Mouse (Mus musculus): Measurements from ENCODE around the gene Bcl3. TPM values are rescaled to one million over a fixed set of nuclear protein-coding genes. Genes with fewer than 3 reads are reported as not detected.
A peak's percentile ranks its signal among the peaks of the same experiment; 100 is the strongest.

Gene Bcl3
- polyA plus RNA-seq, 1 experiment from 2014 or later: 4.7 TPM

- Histone ChIP-seq H3K4me1 (replicated peaks) (peaks cover 48% of the 10 kb centered on the region), H3K4me2 (no peak overlapping the region; the same call in 1 of the 2 replicates), H3K4me3 (replicated peaks) (no peak overlapping the region), H3K9me3 (replicated peaks) (no peaks in the 10 kb centered on the region; the same call in 1 of the 2 replicates), H3K27ac (replicated peaks) (no peak overlapping the region), H3K27me3 (peaks cover 42% of the 10 kb centered on the region), H3K9ac (no peak overlapping the region), H3K36me3 (replicated peaks) (peaks cover 6% of the 10 kb centered on the region; the same call in 1 of the 2 replicates)
- WGBS (ENCODE audit: insufficient replicate concordance): 59% methylated on average over 5 of the region's 5 CpGs
- ATAC-seq (ENCODE audit: insufficient read depth): no peak
Observed at GRCm38 (mm10) chr7:19818440-19818839, 4.1 kb downstream of the Bcl3 start.

DNA sequence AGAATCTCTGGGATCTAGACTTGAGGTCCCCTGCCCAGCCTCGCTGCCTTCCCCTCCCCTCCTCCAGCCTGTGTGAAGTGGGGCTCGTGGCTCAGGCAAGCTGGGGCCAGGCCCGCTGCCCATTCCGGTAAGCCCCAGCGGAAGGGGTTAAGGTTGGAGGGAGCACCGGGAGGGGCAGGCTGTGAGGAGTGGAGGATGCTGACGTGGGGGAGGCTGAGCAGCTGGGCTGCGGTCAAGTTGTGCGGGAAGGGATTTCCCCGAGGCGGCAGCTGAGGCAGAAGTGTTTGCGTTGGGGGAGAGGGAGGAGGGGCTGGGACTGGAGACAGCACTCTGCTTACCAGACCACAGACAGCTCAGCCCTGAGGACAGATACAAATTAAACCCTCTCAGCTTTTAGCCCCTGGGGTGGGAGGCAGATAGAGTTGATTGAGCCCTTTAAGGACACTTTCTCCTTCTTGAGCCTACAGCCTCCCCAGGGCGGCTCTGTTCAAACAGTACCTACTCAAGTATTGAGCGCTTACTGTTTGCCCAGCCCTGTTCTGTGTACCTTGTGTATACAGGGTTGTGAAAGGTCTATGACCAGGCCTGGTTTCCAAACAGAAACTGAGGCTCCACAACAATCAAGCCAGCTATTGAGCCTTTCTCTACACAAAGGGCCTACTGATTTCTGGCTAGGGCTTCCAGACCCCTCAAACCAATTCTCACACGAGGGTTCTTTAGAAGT is 5.0 kb downstream of the Bcl3 start:
- no peaks in the 10 kb centered on the region; the same call in 1 of the 2 replicates for H3K9me3 ChIP-seq (replicated peaks)
- peak overlapping the region; percentile 45 for H3K4me3 ChIP-seq (replicated peaks)
- 9% methylated on average over 15 of the region's 15 CpGs for WGBS (ENCODE audit: insufficient replicate concordance)
- ATAC-seq (ENCODE audit: insufficient read depth): peak; percentile 73
- H3K4me1 ChIP-seq (replicated peaks): peaks cover 44% of the 10 kb centered on the region
- H3K4me2 ChIP-seq: peak overlapping the region; percentile 58
- H3K27ac ChIP-seq (replicated peaks): peak overlapping the region; percentile 85
- H3K36me3 ChIP-seq (replicated peaks): peaks cover 6% of the 10 kb centered on the region; the same call in 1 of the 2 replicates
- peak overlapping the region; percentile 39; the same call in 1 of the 2 replicates for H3K9ac ChIP-seq
- peaks cover 33% of the 10 kb centered on the region for H3K27me3 ChIP-seq

DNA sequence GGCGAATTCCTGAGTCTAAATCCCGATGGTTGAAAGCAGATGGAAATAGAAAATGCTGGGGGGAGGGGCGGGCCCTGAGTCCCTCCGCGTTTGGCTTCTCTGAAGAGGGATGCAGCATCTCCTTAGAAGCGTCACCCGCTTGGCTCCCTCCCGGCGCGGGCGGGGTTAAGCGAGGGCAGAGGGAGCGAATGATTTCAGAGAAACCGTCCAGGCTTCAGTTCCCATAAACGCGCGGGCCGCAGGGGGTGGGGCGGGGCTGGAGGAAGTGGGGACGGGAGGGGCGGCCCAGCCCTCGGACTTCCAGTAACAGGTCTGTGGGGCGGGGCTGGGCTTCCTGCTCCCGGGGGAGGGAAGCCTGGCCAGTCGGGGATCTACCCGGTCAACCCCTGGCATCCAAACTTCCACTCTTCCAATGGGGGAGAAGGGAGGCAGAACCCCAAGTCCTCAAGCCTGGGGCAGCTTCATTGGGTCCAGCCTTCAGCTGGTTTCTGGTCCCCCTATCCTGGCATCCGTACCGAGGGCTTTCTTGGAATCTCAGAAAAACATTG is 6.3 kb downstream of the Bcl3 start:
- WGBS (ENCODE audit: insufficient replicate concordance): under 1% methylated on average over 27 of the region's 28 CpGs
- no peaks in the 10 kb centered on the region; the same call in 1 of the 2 replicates for H3K9me3 ChIP-seq (replicated peaks)
- peaks cover 45% of the 10 kb centered on the region for H3K4me1 ChIP-seq (replicated peaks)
- peaks cover 6% of the 10 kb centered on the region; the same call in 1 of the 2 replicates for H3K36me3 ChIP-seq (replicated peaks)
- H3K9ac ChIP-seq: peak overlapping the region; percentile 39; the same call in 1 of the 2 replicates
- H3K4me3 ChIP-seq (replicated peaks): peak overlapping the region; percentile 45
- peak overlapping the region; percentile 58 for H3K4me2 ChIP-seq
- peaks cover 21% of the 10 kb centered on the region for H3K27me3 ChIP-seq
- peak overlapping the region; percentile 85 for H3K27ac ChIP-seq (replicated peaks)
- ATAC-seq (ENCODE audit: insufficient read depth): peak; percentile 51

DNA sequence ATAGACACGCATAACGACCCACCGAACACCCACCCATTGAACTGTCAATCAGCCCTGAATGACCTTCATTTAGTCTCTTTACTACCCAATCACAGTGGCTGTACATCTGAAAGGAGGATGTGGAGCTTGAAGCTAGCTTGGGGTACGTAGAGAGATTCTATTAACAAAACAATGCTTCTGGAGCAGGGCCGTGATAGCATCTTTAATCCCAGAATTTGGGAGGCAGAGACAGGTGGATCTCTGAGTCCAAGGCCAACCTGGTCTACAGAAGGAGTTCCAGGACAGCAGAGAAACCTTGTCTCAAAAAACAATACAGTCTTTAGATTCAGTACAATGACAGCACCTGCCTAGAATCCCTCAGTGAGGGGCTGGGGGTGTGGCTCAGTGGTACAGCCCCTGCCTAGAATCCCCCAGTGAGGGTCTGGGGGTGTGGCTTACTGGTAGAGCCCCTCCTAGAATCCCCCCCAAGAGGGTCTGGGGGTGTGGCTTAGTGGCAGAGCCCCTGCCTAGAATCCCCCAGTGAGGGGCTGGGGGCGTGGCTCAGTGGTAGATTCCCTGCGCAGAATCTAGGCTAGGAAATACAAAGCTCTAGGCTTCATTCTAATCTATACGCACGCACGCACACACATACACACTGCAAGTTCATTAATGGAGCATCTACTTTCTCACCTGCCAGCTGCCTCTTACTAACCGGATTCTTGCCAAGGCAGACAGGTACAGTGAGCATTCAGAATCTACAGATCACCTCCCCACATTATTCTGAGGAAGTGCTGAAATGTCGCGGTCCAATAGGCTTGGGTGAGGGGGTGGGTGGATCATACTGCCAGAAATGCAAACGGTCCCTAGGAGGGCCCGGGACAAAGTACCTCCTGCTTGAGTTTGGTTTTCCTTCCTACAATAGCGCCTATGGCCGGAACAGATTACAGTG is 7.0 kb downstream of the Bcl3 start:
- ATAC-seq (ENCODE audit: insufficient read depth): peak; percentile 27; the same call in 1 of the 2 replicates
- H3K9ac ChIP-seq: no peak overlapping the region
- H3K36me3 ChIP-seq (replicated peaks): peaks cover 6% of the 10 kb centered on the region; the same call in 1 of the 2 replicates
- H3K4me1 ChIP-seq (replicated peaks): peaks cover 50% of the 10 kb centered on the region
- H3K27ac ChIP-seq (replicated peaks): peak overlapping the region; percentile 85; the same call in 1 of the 2 replicates
- H3K4me2 ChIP-seq: peak overlapping the region; percentile 58
- 29% methylated on average over 17 of the region's 17 CpGs for WGBS (ENCODE audit: insufficient replicate concordance)
- peaks cover 19% of the 10 kb centered on the region for H3K27me3 ChIP-seq
- peak overlapping the region; percentile 45 for H3K4me3 ChIP-seq (replicated peaks)
- no peaks in the 10 kb centered on the region; the same call in 1 of the 2 replicates for H3K9me3 ChIP-seq (replicated peaks)

GRCm38 (mm10) chr7:19813579-19814122 is 8.9 kb downstream of the Bcl3 start:
- H3K4me2 ChIP-seq: no peak overlapping the region
- peaks cover 39% of the 10 kb centered on the region for H3K4me1 ChIP-seq (replicated peaks)
- H3K9me3 ChIP-seq (replicated peaks): no peaks in the 10 kb centered on the region
- H3K27me3 ChIP-seq: peaks cover 19% of the 10 kb centered on the region
- no peak overlapping the region for H3K27ac ChIP-seq (replicated peaks)
- WGBS (ENCODE audit: insufficient replicate concordance): 30% methylated on average over 6 of the region's 6 CpGs
- no peak overlapping the region for H3K9ac ChIP-seq
- ATAC-seq (ENCODE audit: insufficient read depth): no peak
- H3K4me3 ChIP-seq (replicated peaks): no peak overlapping the region
- H3K36me3 ChIP-seq (replicated peaks): no peaks in the 10 kb centered on the region; the same call in 1 of the 2 replicates

DNA sequence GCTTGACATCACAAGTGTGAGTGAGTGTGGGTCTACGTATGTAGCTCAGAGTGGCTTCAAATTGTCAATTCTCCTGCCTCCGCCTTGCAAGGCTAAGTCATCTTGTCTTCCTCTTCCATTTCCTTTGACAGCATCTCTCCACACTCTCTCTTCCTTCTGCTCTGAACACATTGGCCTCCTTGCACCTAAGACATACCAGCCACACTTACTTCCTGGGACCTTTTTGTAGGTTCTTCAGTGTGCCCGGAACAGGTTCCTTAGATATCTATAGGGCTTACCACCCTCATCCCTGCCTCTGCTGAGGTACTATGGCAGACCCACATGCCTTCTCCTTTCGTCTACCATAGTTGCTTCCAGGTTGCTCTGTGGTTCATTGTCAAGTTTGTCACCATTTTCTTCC is 9.4 kb downstream of the Bcl3 start:
- no peak overlapping the region for H3K4me3 ChIP-seq (replicated peaks)
- no peak overlapping the region for H3K9ac ChIP-seq
- H3K36me3 ChIP-seq (replicated peaks): no peaks in the 10 kb centered on the region; the same call in 1 of the 2 replicates
- no peak for ATAC-seq (ENCODE audit: insufficient read depth)
- no peak overlapping the region for H3K4me2 ChIP-seq
- 60% methylated on average over 4 of the region's 4 CpGs for WGBS (ENCODE audit: insufficient replicate concordance)
- H3K9me3 ChIP-seq (replicated peaks): no peaks in the 10 kb centered on the region
- peaks cover 35% of the 10 kb centered on the region for H3K4me1 ChIP-seq (replicated peaks)
- no peak overlapping the region for H3K27ac ChIP-seq (replicated peaks)
- peaks cover 19% of the 10 kb centered on the region for H3K27me3 ChIP-seq

GRCm38 (mm10) chr7:19811114-19811513 is 11.5 kb downstream of the Bcl3 start:
- Histone ChIP-seq H3K4me3 (replicated peaks) (no peak overlapping the region), H3K36me3 (replicated peaks) (no peaks in the 10 kb centered on the region; the same call in 1 of the 2 replicates), H3K4me2 (no peak overlapping the region), H3K9ac (no peak overlapping the region), H3K4me1 (replicated peaks) (peaks cover 21% of the 10 kb centered on the region), H3K27me3 (peaks cover 2% of the 10 kb centered on the region; the same call in 1 of the 2 replicates), H3K9me3 (replicated peaks) (no peaks in the 10 kb centered on the region), H3K27ac (replicated peaks) (no peak overlapping the region)
- WGBS (ENCODE audit: insufficient replicate concordance): 26% methylated on average over 22 of the region's 22 CpGs
- no peak for ATAC-seq (ENCODE audit: insufficient read depth)

GRCm38 (mm10) chr7:19809369-19809768 is 13.2 kb downstream of the Bcl3 start:
- H3K4me1 ChIP-seq (replicated peaks): peaks cover 14% of the 10 kb centered on the region
- H3K27me3 ChIP-seq: no peaks in the 10 kb centered on the region
- no peak overlapping the region for H3K27ac ChIP-seq (replicated peaks)
- H3K9me3 ChIP-seq (replicated peaks): no peaks in the 10 kb centered on the region
- WGBS (ENCODE audit: insufficient replicate concordance): 32% methylated on average over 27 of the region's 27 CpGs
- no peak for ATAC-seq (ENCODE audit: insufficient read depth)
- H3K4me3 ChIP-seq (replicated peaks): no peak overlapping the region
- no peak overlapping the region; the same call in 1 of the 2 replicates for H3K4me2 ChIP-seq
- H3K9ac ChIP-seq: no peak overlapping the region
- no peaks in the 10 kb centered on the region; the same call in 1 of the 2 replicates for H3K36me3 ChIP-seq (replicated peaks)

DNA sequence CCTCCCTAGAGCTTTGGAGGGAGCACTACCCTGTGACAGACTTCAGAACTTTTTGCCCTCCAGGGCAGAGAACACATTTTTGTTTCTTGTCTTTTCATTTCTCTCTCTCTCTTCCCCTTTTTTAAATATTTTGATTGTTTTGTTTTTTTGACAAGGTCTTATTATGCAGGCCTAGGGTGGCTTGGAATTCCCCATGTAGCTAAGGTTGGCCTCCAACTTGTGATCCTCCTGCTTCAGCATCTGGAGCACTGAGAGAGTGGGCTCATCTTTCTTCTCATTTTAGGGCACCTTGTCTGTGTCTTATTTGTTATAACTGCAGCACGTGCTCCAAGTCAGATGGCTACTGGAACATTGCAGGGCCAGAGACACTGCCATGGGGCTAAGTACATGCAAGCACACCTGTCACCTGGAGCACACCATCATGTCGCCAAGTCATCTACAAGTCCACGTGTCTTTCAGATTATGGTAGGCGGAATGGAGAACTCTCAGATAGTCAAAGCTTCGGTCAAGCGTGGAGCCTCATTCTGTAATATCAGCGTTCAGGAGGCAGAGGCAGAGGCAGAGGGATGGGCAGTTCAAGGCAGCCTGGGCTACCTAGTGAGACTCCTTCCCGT is 16.1 kb downstream of the Bcl3 start:
- H3K27me3 ChIP-seq: no peaks in the 10 kb centered on the region
- H3K9me3 ChIP-seq (replicated peaks): no peaks in the 10 kb centered on the region
- peaks cover 13% of the 10 kb centered on the region; the same call in 1 of the 2 replicates for H3K4me1 ChIP-seq (replicated peaks)
- no peak overlapping the region for H3K4me2 ChIP-seq
- no peak overlapping the region for H3K27ac ChIP-seq (replicated peaks)
- whole genome bisulfite sequencing (ENCODE audit: insufficient replicate concordance): 69% methylated on average over 8 of the region's 8 CpGs
- no peak for ATAC-seq (ENCODE audit: insufficient read depth)
- H3K4me3 ChIP-seq (replicated peaks): no peak overlapping the region
- H3K9ac ChIP-seq: no peak overlapping the region
- no peaks in the 10 kb centered on the region; the same call in 1 of the 2 replicates for H3K36me3 ChIP-seq (replicated peaks)

- H3K36me3 ChIP-seq (replicated peaks): no peaks in the 10 kb centered on the region
- no peaks in the 10 kb centered on the region for H3K27me3 ChIP-seq
- no peak for ATAC-seq (ENCODE audit: insufficient read depth)
- H3K27ac ChIP-seq (replicated peaks): no peak overlapping the region
- H3K4me3 ChIP-seq (replicated peaks): no peak overlapping the region
- 0 out of 2 replicates have a peak, but pooled peaks cover 7% of the 10 kb centered on the region for H3K4me1 ChIP-seq (replicated peaks)
- H3K9ac ChIP-seq: no peak overlapping the region
- H3K4me2 ChIP-seq: no peak overlapping the region
- 20% methylated on average over 7 of the region's 7 CpGs for WGBS (ENCODE audit: insufficient replicate concordance)
- no peaks in the 10 kb centered on the region for H3K9me3 ChIP-seq (replicated peaks)
Observed at GRCm38 (mm10) chr7:19802995-19803394, 19.6 kb downstream of the Bcl3 start.

All from liver, embryonic 15.5 days (tissue).